Mouse (Mus musculus) lung, adult 2 months (tissue): ENCODE measurements around the gene Syt16.

Source experiments
- CTCF ChIP-seq: fragments of 200-500 bp; IDR thresholded peaks from 2 replicates; pipeline ENCODE4 v1.5.1; 2011; ENCODE audit warnings: mild to moderate bottlenecking, low read length, control low read depth; ENCODE audit not compliant: insufficient read depth
- POLR2A ChIP-seq: fragments of 200-500 bp; IDR thresholded peaks from 2 replicates; pipeline ENCODE4 v1.6.1; 2011; ENCODE audit warnings: low read depth, mild to moderate bottlenecking, control low read depth, low read length, borderline replicate concordance; ENCODE audit errors: extremely low read depth

GRCm38 (mm10) chr12:74212156-74212555 lies 214.7 kb downstream of the Syt16 start:
- TF ChIP-seq CTCF (no peak), POLR2A (no peak)
